Mouse (Mus musculus) naive thymus-derived CD4-positive, alpha-beta T cell, adult 2 months (primary cell): ENCODE measurements at regions not wholly inside any gene's neighbourhood (a gene's known extent, or its start where the extent isn't known, plus 50 kb on each side); places are given as distances from the start of the nearest gene placed in this dataset.

ENCODE experiments used
- DNase-seq: peaks from one replicate; pipeline ENCODE4 v3.0.0-alpha.2; 2011; ENCODE audit warnings: low read depth

- DNase-seq = no peak
These were observed 50.6 kb upstream of the Tbx3 start for GRCm38 (mm10) chr5:119619906-119620305.
